Mouse (Mus musculus): ENCODE data around the gene Cdc42ep4.

Cdc42ep4 gene

DNA sequence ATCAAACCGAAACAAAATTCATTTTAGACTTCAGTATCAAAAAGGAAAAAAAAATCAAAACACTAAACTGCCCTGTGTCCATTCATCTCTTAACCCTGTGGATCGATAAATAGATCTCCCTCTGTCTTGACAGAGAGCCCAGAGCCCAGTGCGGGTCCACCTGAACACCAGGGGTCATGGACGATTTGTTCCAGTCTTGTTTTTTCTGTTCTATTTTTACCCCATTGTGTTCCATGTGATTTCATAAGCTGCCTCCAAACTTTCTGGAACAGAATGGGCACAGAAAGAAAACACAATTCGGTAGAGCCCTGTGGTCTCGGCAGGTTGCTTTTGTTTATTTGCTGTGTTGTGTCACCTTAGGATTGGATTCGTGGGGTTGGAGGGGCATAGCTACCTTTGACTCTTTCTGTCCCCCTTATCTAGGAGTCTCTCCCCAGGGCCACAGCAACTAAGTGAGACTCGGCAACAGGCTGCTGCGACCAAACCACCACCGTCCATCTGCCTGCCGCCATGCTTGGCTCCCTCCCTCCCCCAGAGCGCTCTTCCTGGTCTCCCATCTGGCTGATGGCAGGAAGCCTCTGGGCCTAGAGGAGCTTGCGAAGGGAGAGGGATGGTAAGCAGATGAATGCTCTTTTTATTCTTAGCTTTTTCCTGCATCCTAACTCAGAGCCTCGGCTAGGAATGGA, 29.1 kb downstream of the Cdc42ep4 start:
- DNase-seq (ENCODE audit: low read depth, low spot score): no peak

- no peak for DNase-seq (ENCODE audit: low read depth, low spot score)
Measured at GRCm38 (mm10) chr11:113717767-113718424, 33.8 kb downstream of the Cdc42ep4 start.

GRCm38 (mm10) chr11:113716132-113716531, 35.5 kb downstream of the Cdc42ep4 start:
- DNase-seq (ENCODE audit: low read depth, low spot score): no peak

GRCm38 (mm10) chr11:113715078-113715674, 36.5 kb downstream of the Cdc42ep4 start:
- no peak for DNase-seq (ENCODE audit: low read depth, low spot score)

GRCm38 (mm10) chr11:113711061-113711460, 40.6 kb downstream of the Cdc42ep4 start:
- DNase-seq (ENCODE audit: low read depth, low spot score): peak; percentile 63

DNA sequence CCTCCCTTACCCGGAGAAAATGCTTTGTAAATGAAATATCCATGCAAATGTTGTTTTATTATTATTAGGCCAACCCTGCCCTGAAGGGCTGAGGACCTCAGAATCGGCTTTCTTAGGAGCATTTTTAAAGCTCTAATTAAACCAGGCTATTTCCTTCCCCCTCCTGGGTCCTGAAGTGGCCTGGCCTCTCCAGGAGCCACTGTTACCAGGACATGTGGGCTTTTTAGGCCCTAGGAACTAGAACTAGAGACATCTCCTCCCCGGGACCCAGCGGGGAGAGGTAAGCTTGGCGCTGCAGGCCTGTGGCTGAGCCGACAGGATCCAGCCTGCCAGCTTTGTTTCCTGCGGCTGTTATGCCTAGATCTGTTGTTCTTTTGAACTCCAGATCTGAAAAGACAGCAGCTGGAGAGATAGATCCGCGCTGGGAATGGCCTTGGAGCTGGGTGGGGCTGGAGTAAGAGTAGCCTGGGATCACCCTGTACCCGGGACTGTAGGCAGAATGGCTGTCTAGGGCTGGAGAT, 41.4 kb downstream of the Cdc42ep4 start:
- peak; percentile 98 for DNase-seq (ENCODE audit: low read depth, low spot score)

DNA sequence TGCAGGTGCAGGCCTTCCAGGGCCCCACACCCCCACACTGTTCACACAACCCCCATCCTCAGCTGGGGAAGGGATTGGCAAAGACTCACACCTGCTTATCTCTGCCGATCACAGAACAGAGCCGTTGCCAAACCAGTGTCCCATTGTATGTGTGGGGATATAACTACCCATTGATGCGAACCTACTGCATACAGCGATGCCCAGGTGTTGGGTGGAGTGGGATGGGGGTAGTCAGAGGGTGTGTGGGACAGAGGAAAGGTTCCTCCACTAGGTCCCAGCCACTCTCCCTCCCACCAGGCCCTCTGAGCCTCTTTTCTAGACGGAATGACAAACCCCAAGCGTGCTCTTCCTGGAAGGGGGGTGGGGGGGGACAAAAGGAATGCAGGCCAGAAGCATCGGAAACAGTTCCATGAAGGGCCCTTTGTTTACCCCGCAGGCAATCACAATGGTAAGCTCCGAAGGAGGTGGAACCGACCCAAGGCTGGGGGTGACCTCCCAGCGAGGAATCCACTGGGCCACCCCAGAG, 41.9 kb downstream of the Cdc42ep4 start, which contains the start of gene Cpsf4l:
Gene Cpsf4l (minus strand): TSS at position 287 of the 526 bp plus-strand sequence.
- DNase-seq (ENCODE audit: low read depth, low spot score): peak; percentile 98

DNA sequence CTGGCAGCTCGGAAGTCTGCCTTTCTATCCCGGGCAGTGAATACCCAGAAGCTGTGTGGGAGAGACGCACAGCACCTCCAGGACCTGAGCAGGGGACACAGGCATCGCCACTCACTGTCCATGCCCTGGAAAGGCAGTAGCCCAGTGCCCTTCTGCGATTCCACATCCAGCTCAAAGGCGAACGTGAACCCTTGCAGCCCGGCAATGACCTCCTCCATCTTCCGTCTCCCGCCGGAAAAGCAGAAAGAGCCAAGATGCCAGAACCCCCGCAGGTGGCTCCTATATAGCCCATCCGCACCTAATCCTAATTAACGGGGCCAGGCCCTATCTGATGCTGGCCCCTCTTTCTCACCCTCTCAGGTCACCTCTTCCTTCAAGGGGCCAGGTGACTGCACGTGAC, 42.4 kb downstream of the Cdc42ep4 start:
- DNase-seq (ENCODE audit: low read depth, low spot score): peak; percentile 55

DNA sequence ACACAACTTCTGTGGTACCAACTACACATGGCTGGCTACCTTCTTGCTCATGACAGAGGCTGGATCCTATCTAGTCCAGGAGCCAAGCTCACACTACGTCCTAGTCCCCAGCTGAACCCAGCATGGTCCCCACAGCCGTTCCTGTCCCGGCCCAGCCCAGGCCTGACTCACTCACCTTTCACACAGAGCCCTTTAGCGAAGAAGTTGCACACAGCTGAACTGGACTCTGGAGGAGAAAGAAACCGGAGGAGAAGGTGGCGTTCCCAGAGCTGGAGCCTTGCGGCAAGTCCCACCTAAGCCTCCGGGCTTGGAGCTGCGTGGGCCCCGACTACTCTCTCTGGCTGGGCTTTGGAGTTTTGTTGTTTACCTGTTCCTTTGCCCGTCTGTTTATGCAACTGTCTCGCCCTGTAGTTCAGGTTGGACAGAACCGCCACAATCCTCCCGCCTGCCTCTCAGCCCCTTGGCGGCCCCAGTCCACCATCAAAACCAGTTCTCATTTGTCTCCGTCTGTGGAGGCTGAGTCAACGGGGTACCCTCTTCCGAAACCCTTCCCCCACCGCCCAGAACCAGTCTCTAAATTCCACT, 43.0 kb downstream of the Cdc42ep4 start:
- peak; percentile 43 for DNase-seq (ENCODE audit: low read depth, low spot score)

DNA sequence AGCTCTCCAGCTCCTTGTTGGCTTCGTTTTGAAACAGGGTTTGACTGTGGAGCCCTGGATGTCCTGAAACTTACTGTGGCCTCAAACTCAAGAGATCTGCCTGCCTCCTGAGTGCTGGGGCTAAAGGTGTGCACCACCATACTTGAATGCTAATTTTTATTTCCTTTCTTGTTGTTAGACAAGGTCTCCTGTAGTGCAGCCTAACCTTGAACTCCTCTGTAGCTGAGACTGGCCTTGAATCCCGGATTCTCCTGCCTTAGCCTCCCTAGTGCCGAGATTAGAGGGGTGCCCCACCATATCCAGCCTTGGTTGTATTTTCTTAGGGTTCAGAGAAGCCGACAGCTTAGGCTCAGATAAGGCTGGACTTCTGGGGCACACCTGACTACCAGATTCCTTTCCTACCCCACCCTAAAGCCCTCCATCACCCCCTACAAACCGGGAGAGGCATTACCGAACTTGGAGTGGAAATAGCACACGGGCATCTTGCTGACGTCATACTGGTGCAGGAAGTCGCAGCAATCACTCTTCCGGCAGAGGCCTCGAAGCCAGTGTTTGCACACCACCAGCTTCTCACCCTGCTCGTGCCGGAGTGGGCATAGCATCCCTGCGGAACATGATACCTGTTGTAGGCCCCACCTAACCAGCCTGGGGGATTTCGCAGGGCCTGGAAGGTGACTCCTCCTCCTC, 45.6 kb downstream of the Cdc42ep4 start:
- peak; percentile 78 for DNase-seq (ENCODE audit: low read depth, low spot score)

- DNase-seq (ENCODE audit: low read depth, low spot score): peak; percentile 69
Measured at GRCm38 (mm10) chr11:113703758-113704157, 47.9 kb downstream of the Cdc42ep4 start.

DNA sequence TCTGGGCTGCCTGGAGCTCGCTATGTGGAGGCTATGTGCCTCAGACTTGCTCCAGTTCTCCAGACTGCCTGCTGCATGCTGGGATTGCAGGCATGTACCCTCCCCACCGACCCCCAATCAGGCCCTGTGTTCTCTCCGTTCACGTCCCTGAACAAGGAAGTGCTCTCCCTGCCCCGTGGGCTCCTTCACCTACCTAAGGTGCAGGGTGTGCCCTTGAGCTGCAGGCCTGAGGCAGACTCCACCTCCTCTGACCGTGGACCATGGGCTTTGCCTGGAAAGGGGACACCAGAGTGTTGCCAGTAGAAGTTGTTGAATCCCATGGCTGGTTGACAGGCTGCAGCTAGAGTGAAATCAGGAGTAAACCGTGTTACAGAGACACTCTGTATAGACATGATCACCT, 52.0 kb downstream of the Cdc42ep4 start:
- DNase-seq (ENCODE audit: low read depth, low spot score): no peak

DNA sequence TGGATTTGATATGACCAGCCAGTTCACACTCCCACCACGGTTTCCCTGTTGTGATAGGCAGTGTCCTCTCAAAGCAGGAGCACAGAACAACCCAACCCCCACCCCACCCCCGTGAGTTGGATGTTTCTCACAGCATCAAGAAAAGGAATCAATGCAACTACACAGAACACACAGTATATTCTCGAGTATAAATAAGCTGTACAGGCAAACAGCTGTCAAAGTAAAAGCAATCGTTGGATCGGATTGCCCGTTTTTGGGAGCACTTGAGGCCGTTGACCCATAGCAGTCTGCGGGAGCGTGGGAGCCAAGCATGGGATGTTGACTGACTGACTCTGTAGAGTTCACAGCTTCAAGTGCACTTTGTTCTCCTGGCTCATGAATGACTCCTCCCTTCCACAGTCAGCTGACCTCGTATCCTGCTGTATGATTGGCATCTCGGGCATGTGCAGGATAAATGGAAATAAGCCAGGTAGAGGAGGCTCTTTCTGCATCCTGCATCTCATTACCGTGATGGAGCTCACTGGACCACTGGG, 53.6 kb downstream of the Cdc42ep4 start:
- DNase-seq (ENCODE audit: low read depth, low spot score): no peak

DNA sequence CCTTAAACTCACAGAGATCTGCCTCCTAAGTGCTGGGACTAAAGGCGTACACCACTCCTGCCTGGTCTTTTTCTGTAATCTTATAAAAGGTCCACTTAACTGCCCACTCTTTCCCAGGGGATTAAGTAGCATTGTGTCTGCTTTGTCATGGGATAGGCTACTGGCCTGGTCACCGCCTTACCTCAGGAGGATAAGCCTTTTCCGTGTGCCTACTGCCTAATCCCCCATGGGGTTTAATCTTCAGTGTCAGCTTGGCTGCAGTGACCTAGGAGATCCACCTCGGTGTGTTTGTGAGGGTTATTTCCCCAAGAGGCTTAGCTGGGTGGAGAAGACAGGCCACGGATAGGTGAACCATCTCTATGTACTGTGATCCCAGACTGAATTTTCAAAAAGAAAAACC, 54.1 kb downstream of the Cdc42ep4 start:
- DNase-seq (ENCODE audit: low read depth, low spot score): no peak

DNA sequence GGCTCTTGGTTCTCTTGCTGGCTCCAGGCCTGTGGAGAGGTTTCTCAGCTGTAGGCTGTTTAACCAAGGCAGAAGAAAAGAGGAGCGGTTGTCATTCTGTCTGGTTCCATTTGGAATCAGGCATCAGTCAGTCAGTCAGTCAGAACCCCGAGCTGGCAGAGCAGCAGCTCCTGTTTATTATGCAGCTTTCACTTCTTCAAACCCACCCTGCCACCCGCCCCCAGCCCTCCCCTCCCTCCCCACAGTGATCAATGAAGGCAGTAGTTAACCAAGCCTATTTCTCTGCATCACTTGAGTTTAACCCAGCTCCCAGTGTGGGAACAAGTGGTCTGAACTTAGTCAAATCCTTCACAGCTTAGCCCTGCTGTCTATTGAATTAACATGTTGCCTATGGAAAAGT, 59.8 kb downstream of the Cdc42ep4 start:
- DNase-seq (ENCODE audit: low read depth, low spot score): no peak

GRCm38 (mm10) chr11:113691318-113691717, 60.4 kb downstream of the Cdc42ep4 start:
- no peak for DNase-seq (ENCODE audit: low read depth, low spot score)

GRCm38 (mm10) chr11:113690506-113690905, 61.2 kb downstream of the Cdc42ep4 start:
- no peak for DNase-seq (ENCODE audit: low read depth, low spot score)

- peak; percentile 83 for DNase-seq (ENCODE audit: low read depth, low spot score)
Measured at GRCm38 (mm10) chr11:113687031-113687430, 64.7 kb downstream of the Cdc42ep4 start.

- DNase-seq (ENCODE audit: low read depth, low spot score): no peak
Measured at GRCm38 (mm10) chr11:113684707-113685426, 66.8 kb downstream of the Cdc42ep4 start.

- peak; percentile 94 for DNase-seq (ENCODE audit: low read depth, low spot score)
Measured at GRCm38 (mm10) chr11:113683957-113684706, 67.5 kb downstream of the Cdc42ep4 start, which contains the start of the genes Fam104a and D11Wsu47e. Gene Fam104a (minus strand): TSS chr11:113684155. Gene D11Wsu47e (plus strand): TSS chr11:113684412.

Data from R1 (cell line).